Mouse (Mus musculus) layer of hippocampus, postnatal 10 days (tissue): ENCODE results near the gene 4930595D18Rik. TPM values are rescaled to one million over a fixed set of nuclear protein-coding genes. Genes with fewer than 3 reads are reported as not detected.
A peak's percentile ranks its signal among the peaks of the same experiment; 100 is the strongest.

ENCODE experiments used
- DNase-seq, 2 experiments: peaks; one replicate each; pipeline ENCODE4 v3.0.0; 2021; ENCODE audit warnings: low spot score in 2 of 2
- total RNA-seq, 2 experiments: library from RNA; stranded (reverse); gene quantifications; 2 replicates each; pipeline ENCODE4 v1.2.3; 2021

The 4930595D18Rik gene
- total RNA-seq, 2 experiments from 2014 or later: not detected

DNA sequence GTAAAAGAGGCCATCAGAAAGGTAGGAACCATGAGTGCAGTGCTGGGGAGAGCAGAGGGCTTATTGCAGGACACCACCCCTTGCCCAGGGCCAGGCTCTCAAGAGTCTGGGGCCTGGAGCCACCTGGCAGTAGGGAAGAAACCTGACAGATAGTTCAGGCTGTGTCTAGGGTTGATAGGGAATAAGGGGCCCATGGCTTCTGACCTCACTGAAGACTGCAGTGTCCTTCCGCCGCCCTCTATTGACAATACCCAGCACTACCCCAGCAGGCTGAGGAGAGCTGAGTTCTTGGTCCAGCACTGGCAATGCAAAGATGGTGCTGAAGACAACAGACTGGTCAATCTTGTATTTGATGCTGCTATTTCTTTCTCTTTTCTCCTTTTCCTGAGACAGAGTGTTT lies 47.2 kb downstream of the 4930595D18Rik start:
- DNase-seq: no peak

DNA sequence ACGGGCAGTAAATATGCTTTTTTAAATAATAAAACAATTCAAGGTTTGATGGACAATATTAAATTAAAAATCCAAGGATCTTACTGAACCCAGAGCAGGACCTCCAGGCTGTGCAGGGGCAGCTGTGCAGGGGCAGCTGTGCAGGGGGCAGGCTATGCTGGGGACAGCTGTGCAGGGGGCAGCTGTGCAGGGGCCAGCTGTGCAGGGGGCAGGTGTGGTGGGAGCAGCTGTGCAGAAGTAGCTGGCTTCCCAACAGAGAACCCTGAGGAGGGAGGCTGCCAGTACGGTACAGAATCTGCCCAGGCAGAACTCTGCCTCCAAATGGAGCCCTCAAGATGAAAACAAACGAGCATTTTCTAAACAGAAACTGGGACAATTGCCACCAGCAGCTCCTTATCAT lies 48.3 kb downstream of the 4930595D18Rik start:
- DNase-seq: no peak

DNA sequence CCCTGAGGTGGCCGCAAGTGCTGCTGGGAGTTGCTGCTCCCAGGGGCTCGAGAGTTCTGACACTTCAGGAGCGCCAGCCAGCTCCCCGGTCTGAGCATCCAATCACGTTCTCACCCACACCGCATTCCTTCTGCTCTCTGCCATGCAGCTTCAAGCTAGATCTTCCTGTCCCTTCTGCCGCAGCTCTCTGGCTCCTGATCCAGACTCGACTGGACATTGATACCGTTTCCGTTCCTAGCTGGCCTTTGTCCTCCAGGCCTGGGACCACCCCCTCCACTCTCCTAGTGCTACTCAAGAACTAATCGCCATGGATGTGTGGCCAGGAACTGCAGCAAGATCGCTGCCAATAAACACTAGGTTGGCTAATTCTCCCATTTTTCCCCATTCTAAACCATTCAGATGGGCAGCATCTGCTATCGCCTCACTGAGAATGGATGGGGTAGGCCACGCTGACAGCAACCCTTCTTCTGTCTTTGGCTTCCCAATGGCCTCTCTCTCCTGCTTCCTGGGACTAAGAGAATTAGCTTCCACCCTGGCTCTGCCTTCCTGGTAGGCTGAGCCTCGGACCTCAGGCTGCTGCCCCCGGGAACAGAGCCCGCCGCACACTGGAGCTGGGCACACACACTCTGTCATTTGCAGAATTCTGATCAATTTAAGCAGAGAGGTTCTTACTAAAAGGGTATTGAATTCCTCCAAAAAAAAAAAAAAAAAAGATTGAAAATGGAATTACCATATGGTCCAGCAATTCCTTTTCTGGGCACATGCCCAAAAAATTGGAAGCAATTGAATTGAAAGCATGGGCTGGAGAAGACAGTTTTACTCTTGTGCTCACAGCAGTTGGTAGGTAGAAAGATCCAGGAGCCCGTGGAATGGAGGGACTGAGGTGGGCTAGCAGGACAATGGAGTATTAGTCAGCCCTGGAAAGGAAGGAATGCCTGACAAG lies 49.2 kb downstream of the 4930595D18Rik start:
- DNase-seq: peak; percentile 37 to 58

DNA sequence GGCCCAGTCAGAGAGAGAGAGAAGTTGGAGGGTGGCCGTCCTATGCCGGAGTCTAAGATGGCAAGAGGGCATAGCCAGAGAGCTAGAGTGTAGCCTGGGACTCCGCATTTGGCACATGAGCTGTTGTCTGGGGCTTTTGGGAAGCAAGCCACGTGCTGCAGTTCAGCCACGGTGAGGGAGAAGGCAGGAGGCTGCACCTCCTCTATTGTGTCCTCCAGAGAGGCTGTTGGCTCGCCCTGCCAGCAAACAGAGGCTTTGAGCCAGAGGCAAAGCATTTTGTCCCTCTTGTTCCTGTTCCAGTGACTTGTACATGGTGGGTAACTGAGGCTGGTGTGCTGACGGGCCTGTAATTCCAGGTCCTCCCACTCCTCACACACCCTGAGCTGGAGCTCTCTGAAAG lies 50.1 kb downstream of the 4930595D18Rik start:
- peak in 1 of 2 experiments; percentile 56 for DNase-seq

DNA sequence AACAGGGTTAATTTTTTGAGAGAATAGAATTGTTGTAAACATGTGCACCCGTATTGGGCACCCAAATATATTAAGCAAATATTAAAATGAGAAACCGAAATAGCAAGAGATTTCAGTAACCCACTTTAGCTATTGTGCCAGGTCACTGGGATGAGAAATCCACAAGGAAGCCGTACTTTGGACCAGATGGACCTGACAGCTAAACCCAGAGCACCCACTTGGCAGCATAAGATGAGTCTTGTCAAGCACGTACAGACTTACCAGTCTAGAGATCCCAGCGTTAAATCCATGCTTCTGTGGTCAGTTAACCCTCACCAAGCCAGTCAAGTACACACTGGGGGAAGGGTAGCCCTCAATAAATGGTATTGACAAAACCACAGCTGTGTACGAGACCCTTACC lies 58.6 kb downstream of the 4930595D18Rik start:
- no peak for DNase-seq

DNA sequence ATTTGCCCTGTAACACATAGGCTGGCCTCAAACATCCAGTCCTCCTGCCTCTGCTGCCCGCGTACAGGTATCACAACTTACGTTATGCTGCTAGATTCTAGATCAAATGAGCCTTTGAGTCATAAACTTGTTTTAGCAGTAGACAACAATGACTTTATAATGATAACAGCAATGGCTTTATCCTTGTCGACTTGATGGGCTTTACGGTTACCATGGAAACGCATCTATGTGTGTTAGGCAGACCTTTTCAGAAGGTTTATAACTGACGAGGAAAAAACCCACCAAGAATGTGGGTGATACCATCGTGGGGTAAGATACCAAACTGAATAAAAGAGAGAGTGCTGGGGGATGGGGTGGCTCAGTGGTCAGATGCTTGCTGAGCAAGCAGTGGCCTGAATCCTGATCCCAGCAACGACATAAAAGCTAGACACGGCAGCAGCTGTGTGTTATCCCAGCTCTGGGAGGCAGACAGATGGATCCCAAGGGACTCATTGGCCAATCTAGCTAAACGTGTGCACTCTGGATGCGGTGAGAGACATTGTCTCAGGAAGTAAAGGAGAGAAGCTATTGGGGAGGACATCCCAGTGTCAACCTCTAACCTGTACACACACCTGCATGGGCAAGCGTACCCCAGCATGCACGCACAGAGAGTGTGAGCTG lies 59.6 kb downstream of the 4930595D18Rik start:
- DNase-seq: peak in 1 of 2 experiments; percentile 25

DNA sequence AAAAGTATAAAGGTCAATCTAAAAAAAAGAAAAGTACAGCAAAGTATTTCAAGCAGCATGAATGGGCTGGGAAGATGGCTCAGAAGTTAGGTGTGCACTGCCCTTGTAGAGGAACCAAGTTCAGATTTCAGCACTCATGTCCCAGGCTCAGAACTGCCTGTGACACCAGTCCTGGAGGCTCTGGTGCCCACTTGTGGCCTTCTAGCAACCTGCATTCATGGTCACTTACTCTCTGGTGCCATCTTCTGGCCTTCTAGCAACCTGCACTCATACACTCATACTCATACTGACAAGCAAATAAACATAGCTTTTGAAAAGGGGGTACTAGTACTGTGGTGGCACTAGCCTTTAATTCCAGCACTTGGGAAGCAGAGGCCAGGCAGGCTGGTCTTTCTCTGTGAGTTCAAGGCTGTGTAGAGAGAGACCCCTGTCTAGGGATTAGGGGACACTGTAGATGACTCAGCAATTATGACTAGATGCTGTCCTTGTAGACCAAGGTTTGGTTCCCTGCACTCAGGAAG lies 61.9 kb downstream of the 4930595D18Rik start:
- no peak for DNase-seq

DNA sequence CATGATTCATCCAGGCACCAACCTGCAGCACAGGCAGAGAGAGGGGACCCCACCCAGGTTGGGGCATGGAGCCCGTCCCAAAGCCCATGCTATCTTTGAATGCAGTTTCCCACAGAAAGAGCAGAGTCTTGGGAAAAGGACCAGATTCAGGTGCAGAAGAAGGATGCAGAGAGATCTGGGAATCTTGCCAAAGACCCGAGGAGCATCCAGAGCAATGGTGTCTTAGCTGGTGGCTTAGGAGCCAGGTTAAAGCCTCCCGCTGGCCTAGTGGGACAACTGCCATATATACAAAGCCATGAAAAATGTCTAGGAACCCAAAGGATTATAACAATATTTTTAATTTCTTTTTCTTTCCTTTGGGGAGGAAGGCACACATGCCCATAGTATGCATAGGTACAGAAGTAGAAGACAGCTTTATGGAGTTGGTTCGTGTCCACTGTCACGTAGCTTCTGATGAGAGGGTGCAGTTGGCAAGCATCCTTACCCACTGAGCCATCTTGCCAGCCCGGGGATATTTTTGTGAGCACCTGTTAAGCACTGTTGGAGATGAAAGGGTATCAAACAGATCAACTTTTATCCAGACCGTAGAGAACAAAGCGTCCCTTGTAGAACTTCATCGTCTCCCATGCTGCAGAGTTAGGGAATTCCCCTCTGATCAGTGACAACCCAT lies 63.2 kb downstream of the 4930595D18Rik start:
- DNase-seq: no peak

DNA sequence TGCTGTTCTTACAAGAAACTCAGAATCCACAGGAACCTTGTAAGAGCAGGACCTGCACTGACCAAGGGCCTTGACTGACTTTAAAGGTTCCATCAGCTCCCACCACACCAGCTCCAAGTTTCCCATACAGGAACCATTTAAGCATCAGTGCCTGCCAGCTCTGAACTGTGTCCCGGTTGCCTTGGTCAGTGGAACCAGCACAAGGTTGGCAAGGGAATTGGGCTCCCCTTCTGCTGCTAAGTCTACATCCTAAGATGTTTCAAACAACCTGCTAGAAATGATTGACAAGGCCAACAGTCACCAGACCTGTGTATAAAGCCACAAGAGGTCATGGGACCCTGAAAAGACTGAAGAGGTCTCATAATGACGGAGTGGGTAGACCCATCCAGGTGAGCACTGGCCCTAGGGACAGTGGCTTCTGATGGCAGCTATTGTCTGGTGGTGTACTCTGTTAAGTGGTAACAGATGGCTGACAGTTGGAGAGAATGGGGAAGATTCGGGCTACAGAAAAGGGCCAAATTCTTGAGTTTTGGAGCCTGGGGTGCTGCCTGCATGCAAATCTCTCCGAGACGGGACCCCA lies 64.7 kb downstream of the 4930595D18Rik start:
- no peak for DNase-seq

DNA sequence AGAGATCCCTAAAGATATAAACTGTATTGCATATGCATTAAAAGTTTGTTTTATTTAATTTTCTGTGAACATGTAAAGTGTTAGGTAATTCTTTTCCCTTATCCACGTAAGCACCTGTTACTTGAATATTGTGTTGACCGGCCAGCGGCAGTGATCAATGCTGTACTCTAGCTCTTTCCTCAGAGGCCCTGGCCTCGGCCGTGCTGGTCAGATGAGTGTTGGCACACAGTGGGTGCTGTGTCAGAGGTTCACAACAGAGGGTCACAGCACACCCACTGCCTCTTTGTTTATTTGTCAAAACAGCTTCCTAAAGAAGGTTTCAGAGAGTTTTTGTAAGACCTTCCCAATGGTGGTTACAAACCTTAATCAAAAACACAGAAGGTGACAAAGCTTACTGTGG lies 69.7 kb downstream of the 4930595D18Rik start:
- no peak for DNase-seq

DNA sequence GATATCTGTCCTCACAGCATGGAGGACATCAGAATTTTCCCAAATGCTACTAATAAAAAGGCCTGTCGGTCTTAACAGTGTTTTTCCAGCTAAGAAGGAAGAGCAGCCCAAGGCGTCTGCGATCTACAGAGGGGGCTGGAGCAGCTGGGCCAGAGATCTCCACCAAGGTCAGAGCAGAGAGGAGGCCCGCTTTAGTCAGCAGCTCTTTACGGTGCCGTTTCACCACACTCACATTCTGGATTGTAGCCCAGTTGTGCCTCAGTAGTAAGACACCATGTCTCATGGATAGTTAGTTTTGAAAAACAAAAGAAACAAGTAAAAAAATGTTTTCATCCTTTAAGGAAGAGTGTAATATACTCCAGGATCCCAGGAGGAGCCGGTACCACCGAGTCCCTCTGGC lies 73.1 kb downstream of the 4930595D18Rik start:
- no peak for DNase-seq

Other genes starting within 250 kb of the 4930595D18Rik start
- gene Ankrd9, start 205.5 kb downstream of the 4930595D18Rik start, total RNA-seq: 1 to 10 TPM; 8.2 to 9.6 TPM
- 10 to 100 TPM; 18.0 to 19.0 TPM for gene Rcor1, start 145.1 kb downstream of the 4930595D18Rik start, total RNA-seq
- 10 to 100 TPM; 94.1 to 99.9 TPM for gene Traf3, start 18.1 kb downstream of the 4930595D18Rik start, total RNA-seq
- 10 to 100 TPM; 17.8 to 19.6 TPM for gene Amn, start 86.6 kb upstream of the 4930595D18Rik start, total RNA-seq
- 100 to 1,000 TPM; 138 to 143 TPM for gene Cdc42bpb, start 193.2 kb upstream of the 4930595D18Rik start, total RNA-seq
- gene Lbhd2, start 222.3 kb upstream of the 4930595D18Rik start, total RNA-seq: 1 to 10 TPM in 1 of 2 experiments, under 1 TPM in 1; 0.96 to 1.3 TPM
- gene Exoc3l4, start 232.5 kb upstream of the 4930595D18Rik start, total RNA-seq: 1 to 10 TPM in 1 of 2 experiments, under 1 TPM in 1; 0.41 to 1.1 TPM